Mouse (Mus musculus) lung, postnatal 36 days (tissue): Measurements from ENCODE around the gene Nusap1.
"Not testable (repeated sequence)": the region's sequence is repeated elsewhere in the genome, so short reads cannot be mapped to it uniquely, and the experiment has no call there.

Source experiments
- DNase-seq: peaks from one replicate; pipeline ENCODE4 v3.0.0; 2022; ENCODE audit warnings: mixed read lengths

The Nusap1 gene

DNA sequence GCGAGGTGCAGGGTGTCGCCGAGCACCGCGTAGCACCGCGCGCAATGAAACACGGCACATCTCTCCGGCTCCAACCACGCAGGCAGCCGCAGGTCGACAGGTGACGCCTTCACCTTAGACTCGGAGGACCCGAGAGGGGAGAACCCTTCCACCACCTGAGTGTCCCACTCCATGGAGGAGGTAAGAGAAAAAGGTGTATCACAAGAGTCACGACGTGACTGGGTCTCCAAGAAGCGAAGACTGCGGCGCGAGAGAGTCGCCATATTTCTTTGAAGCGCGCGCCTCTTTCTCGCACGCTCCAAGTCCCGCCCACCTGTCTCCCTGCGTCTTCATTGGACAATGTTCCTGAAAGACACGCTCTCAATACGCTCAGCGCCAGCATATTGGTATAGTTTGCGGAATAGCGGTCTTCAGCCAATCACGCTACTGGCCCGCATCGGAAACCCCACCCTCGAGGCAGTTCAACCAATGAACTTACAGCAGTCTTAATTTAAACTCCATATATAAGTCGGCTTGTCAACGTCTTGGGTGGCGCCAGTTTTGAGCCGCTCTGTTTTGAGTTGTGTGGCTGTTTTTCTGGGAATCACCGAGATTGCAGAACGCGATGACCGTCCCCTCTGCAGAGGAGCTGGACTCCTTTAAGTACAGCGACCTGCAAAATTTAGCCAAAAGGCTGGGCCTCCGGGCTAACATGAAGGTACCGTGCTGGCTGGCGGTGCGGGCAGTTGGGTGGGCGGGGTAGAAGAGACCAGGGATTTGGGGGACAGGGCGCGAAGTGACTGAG lies at the start of gene Nusap1, which contains the start of gene Oip5:
Nusap1 (plus strand) TSS at position 100 of the 784 bp plus-strand sequence.
Oip5 (minus strand) TSS at position 271 of the 784 bp plus-strand sequence.
- peak; percentile 98 for DNase-seq

DNA sequence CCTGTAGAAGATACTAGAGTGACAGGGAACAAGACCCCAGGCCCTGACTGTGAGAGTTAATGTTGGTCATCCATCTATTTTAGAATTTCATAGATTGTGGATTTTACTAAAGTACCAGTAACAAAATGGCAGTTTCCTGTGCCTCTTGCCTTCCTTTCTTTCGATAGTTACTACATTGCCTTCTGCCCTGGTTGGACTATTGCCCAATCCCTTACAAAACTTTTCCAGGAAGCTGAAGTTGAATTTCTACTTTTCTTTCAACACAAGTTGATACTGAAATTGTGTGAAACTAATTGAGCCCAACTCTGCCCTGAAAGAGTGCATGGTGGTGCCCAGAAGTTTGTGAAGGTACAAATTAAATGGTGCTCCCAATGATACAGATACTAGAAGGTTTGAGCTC lies 45.6 kb upstream of the Nusap1 start:
- DNase-seq = peak; percentile 66

GRCm38 (mm10) chr2:119581571-119581970 lies 36.5 kb upstream of the Nusap1 start:
- DNase-seq = no peak

DNA sequence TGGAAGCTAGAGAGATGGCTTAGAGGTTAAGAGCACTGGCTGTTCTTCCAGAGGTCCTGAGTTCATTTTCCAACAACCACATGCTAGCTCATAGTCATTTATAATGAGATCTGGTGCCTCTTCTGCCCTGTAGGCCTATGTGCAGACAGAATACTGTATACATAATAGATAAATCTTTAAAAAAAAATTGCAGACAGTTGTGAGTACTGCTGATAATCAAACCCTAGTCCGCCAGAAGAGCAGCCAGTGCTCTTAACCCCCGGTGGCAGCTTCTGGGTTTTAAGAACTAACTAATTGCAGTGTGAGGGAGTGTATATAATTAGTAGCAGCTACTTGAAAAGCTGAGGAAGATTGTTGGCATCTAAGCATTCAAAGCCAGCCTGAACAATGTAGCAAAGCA lies 34.7 kb upstream of the Nusap1 start:
- no peak for DNase-seq

- no peak for DNase-seq
Observed at GRCm38 (mm10) chr2:119584282-119584681, 33.8 kb upstream of the Nusap1 start.

- peak; percentile 89 for DNase-seq
Observed at GRCm38 (mm10) chr2:119587383-119587782, 30.7 kb upstream of the Nusap1 start.

DNA sequence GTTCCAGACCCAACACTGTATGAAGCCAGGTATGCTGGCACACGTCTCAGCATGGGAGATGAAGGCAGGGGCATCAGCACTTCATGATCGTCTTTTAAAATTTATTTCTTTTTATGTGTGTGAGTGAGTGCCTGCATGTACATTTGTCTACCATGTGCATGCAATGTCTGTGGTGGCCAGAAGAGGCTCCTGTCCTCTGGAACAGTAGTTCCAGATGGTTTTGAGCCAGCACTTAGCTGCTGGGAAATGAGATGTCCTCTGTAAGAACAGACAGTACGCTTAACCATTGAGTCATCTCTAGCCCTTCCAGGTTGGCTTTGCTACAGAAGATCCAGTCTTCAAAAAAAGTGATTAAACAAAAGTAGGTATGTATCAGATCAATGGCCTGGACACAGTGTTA lies 26.9 kb upstream of the Nusap1 start:
- DNase-seq = no peak

DNA sequence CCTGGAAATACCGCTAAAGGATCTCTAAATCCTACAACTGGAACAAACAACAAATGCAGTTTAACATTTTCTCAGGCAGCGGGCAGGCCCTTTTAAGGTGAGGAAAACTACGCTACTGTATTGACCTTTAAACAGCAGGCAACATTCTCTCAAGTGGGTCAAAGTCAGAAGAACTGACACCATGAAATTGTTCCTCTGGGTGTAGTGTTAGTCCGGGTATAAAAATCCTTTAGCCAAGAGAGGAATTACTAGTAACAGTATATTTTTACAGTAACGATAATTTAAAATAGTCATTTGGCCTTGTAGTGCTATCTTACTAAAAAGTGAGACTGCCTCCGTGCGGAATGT lies 24.4 kb upstream of the Nusap1 start:
- DNase-seq = no peak

DNA sequence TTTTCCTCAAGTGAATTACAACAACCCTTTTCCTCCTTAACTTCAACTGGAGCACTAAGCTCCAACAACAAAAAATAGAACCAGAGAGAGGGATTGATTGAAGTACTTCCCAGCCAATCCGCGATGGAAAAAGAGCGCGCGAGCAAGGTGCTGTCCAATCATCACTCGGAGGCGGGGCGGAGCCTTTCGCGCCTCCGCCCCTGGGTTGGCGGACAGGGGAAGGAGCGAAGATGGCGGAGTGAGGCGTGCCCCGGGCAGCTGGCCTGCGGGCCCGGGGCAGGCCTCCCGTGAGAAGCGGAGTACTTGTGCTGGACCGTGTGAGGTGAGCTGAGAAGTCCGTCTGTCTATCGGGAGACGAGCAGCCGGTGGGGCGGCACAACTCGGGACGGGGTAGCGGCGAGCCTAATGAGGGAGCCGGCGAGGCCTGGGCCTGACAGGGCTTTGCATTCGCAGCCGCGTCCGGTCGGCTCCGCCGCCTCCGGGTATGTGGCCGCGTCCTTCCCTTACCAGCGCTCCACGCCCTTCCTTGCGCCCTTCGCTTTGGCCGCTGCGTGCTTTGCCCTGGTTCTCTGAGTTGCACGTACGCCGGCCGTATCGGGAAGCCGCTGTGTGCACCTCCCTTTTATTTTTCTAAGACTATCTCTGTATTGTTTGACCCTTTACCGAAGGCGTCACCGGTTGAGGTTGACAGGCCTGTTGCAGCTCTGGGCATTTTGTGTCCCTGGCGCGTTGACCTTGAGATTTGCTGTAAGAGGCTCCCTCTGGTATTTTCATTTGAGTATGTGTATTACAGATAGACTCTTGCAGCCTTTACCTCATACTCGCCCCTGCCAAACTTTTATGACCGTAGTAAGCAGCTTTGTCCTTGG lies 23.8 kb upstream of the Nusap1 start:
- DNase-seq = peak; percentile 99

GRCm38 (mm10) chr2:119595308-119595707 lies 22.8 kb upstream of the Nusap1 start:
- no peak for DNase-seq

DNA sequence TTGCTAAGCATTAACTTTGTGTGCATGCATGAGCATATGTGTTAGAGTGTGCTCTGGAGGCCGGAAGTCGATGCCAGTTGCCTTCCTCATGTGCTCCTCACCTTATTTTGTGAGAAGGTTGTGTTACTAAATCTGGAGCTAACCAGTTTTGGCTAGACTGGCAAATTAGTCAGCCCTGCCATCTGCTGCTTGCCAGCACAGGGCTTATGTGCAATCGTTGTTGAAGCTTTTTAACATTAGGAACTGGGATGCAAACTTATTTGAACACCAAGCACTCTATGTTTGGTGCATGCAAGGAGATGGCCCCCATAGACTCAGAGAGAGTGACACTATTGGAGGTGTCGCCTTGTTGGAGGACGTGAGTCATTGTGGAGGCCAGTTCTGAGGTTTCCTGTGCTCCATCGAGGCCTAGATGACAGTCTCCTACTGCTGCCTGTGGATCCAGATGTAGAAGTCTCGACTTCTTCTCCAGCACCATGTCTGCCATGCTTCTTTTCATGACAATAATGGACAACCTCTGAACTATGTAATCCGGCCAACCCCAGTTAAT lies 21.2 kb upstream of the Nusap1 start:
- no peak for DNase-seq

DNA sequence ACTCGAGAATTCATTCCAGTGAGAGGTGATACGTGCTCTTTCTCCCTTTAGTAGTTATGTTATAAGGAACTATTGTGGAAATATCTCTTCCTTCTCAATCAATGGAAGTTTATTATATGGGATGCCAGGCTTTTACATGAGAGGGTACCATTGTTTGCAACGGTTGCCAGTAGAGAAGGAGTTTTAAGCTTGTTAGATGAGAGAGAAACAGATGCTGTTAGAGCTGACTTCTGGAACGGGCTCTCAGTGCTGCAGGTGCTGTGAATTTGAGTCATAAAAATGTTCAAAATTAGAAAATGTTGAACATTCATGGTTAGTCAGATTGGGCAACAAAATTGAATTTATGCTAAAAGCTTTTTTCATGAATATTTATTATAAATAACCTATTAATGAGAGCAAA lies 17.1 kb upstream of the Nusap1 start:
- DNase-seq = no peak

DNA sequence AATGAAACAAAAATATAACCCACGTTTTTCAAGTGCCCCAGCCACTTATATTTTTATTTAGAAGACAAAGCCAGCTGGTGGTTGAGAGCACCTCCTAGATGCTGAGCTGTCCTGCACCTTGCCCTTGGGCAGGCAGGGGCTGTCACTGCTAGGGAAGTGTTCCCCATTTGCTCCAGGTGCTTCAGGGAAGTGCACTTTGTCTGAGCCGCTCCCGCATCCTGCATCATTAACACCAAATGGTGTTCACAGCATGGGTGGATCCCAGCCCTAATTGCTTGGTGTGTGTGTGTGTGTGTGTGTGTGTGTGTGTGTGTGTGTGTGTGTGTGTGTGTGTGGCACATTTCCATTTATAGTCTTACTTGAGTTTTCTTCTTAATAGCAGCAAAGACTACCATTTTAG lies 16.5 kb upstream of the Nusap1 start:
- not testable (repeated sequence) for DNase-seq

GRCm38 (mm10) chr2:119602488-119602887 lies 15.6 kb upstream of the Nusap1 start:
- DNase-seq = peak; percentile 17

- no peak for DNase-seq
Observed at GRCm38 (mm10) chr2:119603909-119604308, 14.2 kb upstream of the Nusap1 start.

DNA sequence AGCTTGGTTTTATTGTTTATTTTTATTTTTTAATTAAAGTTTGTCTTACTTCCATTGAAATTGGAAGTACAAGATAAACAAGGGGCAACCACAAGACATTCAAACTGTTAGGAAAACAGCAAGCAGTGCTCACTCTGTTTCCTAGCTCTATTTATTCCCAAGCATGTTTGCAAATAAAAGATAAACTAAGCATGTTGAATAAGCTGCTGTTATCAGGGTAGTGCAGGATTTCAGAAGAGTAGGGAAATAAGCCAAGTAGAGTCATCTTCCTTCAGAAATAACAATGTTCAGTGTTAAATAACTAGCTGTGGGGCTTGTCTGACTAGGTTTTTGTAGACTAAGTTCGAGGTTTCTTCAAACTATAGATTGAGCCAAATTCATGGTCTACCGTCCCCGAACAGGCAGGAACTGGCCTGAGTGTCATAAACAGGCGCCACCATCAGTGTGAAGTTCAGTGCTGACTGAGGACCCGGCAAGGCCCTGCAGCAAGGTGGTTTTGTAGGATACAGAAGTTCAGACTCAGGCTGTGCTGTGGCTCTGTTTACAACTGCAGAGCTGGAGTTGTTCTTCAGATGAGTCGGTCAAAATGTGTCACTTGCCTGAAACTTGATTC lies 12.6 kb upstream of the Nusap1 start:
- DNase-seq = no peak

- peak; percentile 5 for DNase-seq
Observed at GRCm38 (mm10) chr2:119607023-119607422, 11.1 kb upstream of the Nusap1 start.

DNA sequence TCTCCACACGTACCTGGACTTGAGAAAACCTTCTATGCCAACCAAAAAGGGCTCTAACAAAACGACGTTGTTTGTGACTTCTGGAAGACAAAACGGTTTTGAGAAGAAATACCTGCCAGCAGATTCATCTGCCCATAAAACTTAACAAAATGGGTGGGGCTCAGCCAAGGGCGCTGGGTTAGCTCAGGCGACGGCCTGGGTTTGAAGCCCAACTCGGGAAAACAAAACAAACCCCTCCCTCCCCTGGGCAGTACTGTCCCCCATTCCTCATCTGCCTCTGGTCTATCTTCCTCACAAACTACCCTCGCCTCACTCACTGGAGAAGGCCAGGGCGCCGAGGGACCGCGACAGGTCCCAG lies 278 bp upstream of the Nusap1 start:
- no peak for DNase-seq

DNA sequence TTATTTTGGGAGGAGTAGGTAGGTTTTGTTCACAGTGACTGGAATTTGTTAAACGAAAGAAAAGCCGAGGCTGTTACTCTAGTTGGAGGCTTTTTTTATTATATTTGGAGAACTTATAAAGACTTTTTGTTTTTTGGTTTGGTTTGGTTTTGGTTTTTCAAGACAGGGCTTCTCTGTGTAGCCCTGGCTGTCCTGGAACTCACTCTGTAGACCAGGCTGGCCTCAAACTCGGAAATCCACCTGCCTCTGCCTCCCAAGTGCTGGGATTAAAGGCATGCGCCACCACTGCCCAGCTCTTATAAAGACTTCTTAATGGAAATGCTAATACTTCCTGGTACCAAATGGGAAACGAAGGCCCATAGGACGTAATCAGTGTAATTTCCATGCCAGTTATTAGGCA lies 904 bp downstream of the Nusap1 start:
- not testable (repeated sequence) for DNase-seq

DNA sequence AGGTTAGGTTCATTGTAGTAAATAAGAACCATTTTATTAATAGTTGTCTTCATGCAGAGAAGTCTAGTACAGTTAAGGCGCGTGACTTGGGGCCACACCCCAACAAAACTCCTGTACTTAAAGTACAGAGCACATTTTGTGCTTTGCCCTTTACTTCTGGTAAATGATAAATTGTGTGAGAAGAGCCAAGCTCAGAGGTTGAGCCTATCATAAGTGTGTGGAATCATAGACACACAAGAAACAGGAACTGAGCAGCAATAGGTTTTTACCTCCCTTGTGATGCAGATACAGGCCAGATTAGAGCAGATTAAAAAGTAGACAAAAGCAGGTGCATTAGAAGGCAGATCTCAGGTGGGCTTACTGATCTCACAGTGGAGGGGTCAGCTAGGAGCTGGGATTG lies 3.2 kb downstream of the Nusap1 start:
- no peak for DNase-seq

DNA sequence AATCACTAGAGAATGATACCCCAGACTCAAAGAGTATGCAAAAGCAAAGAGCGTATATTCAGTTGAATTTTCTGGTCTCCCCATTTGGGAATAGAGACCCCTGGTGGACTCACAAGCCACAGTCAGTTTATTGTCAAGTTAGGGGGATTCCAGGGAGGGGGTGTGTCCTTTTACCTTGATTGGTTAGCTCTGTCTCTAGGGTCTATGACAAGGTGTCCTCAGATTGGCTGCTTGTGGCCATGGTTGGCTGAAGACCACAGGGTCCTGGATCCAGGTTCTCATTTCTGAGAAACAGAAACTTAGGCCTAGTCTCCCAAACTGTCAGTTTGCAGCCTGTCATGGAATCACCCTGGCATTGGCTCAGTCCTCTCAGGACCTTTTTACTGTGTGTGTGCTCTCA lies 18.7 kb downstream of the Nusap1 start:
- no peak for DNase-seq

DNA sequence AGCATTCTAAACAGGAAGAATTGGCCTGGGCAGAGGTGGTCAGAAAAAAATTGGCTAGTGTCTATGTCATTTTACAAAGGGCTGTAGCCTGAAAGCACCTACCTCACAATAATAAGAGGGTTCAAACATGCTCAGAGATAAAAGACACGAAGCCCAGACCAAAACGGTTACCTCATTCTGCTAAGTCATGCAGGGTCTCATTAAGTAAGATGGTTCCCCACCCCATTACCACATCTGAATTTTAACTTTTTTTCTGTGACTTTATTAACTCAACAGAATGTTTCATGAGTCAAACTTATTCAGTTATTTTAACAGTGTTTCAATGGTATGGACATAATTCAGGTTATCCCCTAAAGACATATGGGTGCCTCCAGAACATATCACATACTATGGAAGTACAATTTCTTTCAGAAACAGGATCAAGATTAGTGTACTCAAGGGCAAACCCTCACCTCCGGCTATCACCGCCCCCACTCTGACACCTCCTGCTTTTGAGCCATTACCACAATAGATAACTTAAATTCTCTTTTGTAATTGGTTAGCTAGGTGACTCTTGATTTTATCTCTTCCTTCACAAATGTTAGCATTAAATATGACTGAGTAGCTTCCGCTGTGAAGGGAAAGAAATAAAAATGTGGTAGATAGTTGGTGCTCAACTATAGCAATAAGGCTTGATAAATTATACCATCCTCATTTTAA lies 23.3 kb downstream of the Nusap1 start:
- no peak for DNase-seq

GRCm38 (mm10) chr2:119644254-119644653 lies 26.2 kb downstream of the Nusap1 start:
- DNase-seq = no peak
